Mouse (Mus musculus) fat pad, adult 2 months (tissue): ENCODE measurements around the gene 4921530L21Rik.

Experiments used
- DNase-seq: peaks from one replicate; pipeline ENCODE4 v3.0.0-alpha.2; 2011; ENCODE audit warnings: low read depth, low spot score; ENCODE audit errors: extremely low read depth

Gene 4921530L21Rik

DNA sequence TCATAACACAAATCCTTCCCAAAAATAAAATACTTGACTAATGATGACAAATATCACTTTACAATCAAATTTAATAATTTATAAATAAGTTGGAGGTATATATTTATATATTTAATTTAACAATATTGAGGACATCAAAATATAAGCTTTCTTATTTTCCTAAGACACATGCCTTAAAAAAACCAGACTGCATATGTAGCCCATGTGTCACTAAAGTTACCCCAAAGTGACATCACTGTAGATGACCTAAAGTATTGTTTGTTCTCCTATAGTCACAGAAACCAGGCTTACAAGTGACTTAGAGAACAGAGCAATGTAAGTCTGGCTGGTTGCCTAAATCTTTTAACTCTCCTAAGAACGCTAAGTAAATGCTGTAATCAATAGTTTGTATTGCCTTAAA is at the start of gene 4921530L21Rik:
4921530L21Rik (plus strand) TSS at position 301 of the 400 bp plus-strand sequence.
- no peak for DNase-seq

GRCm38 (mm10) chr14:95833866-95834265 is 47.2 kb upstream of the 4921530L21Rik start:
- no peak for DNase-seq

GRCm38 (mm10) chr14:95862981-95863380 is 18.1 kb upstream of the 4921530L21Rik start:
- DNase-seq: no peak

GRCm38 (mm10) chr14:95865676-95866416 is 15.2 kb upstream of the 4921530L21Rik start:
- DNase-seq: no peak

DNA sequence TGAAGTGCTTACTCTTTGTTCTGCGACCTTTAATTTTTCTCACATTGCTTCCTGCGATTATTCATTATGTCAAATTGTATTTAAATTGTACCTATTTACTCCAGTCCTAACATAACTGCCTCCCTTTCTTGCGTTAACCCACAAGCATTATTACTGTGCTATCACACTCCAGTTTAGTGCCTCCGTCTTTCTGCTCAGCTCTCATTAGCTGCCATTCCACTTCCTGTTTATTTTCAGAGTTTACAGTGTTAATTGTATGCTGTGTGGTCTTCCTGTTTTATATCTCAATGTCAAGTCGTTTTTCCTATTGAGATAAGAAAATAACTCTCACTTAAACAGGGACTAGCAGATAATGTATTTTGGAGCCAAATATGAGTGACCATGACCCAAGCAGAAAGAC is 9.0 kb upstream of the 4921530L21Rik start:
- no peak for DNase-seq

DNA sequence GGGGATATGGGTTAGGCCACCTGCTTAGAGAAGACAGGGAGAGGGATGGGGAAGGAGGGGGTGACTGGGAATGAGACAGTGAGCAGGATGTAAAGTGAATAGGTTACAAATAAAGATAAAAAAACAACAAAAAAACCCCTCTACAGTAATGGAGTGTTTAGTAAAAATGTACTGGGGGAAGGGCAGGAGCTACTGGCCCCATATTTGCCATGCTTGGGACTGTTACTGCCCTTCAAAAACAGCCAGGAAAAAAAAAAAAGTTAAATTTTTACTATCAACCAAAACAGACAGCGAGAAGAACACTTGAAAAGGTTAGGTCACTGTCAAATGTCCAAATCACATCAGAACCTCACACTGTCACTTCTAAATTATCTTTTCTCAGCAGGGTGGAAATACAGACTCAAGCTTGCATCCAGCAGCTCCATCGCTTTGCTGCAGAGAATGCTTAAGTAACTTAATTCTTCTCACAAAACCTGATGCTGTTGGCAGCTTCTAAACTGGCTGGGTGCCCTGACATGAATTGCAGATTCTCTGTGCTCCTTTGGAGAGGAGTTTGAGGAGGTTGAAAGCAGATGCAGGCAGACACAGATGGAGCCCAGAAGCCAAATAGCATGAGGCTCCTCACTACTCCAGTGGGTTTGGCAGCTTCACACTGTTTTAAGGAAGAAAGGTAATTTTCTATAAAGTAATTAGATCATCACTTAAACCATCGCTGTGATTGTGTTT is 4.1 kb upstream of the 4921530L21Rik start:
- DNase-seq: no peak

DNA sequence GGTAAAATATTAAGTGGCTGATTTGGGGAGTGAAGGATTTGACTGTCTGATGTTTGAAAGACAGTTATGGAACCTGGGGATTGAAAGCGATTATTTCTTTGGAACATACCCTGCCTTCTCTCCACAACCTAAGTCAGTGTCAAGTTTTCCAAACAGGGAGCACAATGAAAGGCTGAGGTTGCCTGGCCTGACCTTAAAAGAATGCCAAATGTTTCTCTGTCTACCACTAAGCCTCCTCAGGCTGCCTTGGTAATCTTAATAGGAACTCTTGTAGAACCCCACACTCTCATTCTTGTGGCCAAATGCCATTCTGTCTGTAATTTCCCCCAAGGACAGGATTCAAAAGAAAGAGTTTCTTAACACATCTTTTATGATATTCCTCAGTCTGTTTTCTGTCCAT is 3.5 kb upstream of the 4921530L21Rik start:
- no peak for DNase-seq

DNA sequence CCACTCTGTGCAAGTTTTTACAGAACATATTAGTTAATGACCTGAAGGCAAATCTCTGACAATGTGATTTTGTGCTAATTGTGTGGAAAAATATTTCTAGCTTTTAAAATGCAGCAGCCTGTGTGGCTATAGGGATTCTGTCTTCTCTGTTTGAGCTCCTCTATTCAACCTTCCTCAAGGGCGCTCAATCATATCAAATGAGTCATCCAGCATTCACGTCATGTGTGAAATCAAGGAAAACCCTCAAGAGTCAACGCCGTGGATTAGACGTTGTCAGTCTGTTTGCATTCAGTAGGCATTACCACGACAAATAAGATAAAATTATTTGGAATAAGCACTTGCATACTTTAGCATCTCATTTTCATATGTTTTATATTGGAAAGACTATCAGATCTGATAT is 18.4 kb downstream of the 4921530L21Rik start:
- no peak for DNase-seq

- no peak for DNase-seq
These were observed 23.6 kb downstream of the 4921530L21Rik start for GRCm38 (mm10) chr14:95904591-95905095.

DNA sequence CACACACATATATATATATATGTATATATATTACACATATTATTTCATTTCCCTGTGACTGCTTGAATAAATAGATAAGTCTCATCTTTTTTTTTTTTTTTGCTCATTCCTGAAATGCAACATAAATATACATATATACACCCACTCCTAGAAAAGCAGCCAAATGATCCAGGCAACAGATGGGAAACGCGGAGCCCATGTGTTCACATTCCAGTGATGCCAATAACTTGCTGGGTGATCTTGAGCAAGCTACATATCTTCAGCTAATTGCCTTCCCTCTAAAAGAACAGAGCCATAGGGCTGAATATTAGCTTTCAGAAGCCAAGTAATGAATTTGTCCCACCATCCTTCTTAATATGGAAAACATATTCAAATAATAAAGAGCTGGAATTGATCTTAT is 32.2 kb downstream of the 4921530L21Rik start:
- no peak for DNase-seq

- DNase-seq: no peak
These were observed 45.7 kb downstream of the 4921530L21Rik start for GRCm38 (mm10) chr14:95926742-95927141.

GRCm38 (mm10) chr14:95927810-95928785 is 47.0 kb downstream of the 4921530L21Rik start:
- no peak for DNase-seq
